Mouse (Mus musculus): ENCODE results near the gene Wdtc1.

- TF ChIP-seq POLR2A (IDR thresholded peaks at IDR 0.05; ENCODE audit: low read depth, low read length): no peak
- no peak for TF ChIP-seq CTCF (IDR thresholded peaks at IDR 0.05; ENCODE audit: borderline replicate concordance, insufficient read depth, low read length)
Observed at GRCm38 (mm10) chr4:133244289-133244688, 109.0 kb downstream of the Wdtc1 start.
